Mouse (Mus musculus) bone marrow, adult 2 months (tissue): Measurements from ENCODE around the gene Kcne1.

ENCODE experiments used
- CTCF ChIP-seq: fragments of 200-500 bp; IDR thresholded peaks from 2 replicates; pipeline ENCODE4 v1.5.1; 2011; ENCODE audit warnings: low read length, control low read depth; ENCODE audit not compliant: control insufficient read depth, insufficient read depth
- POLR2A ChIP-seq: fragments of 200-500 bp; IDR thresholded peaks from 2 replicates; pipeline ENCODE4 v1.6.1; 2011; ENCODE audit warnings: low read depth, mild to moderate bottlenecking, control low read depth, low read length, borderline replicate concordance; ENCODE audit not compliant: control insufficient read depth

- no peak for TF ChIP-seq CTCF
- no peak for TF ChIP-seq POLR2A
Measured at GRCm38 (mm10) chr16:92316049-92316738, 43.1 kb downstream of the Kcne1 start.
